Mouse (Mus musculus) heart, adult 2 months (tissue): ENCODE data around the gene Srd5a1.

Experiments
- CTCF ChIP-seq: fragments of 200-600 bp; IDR thresholded peaks from 2 replicates; pipeline ENCODE4 v1.8.1; 2022; ENCODE audit warnings: antibody characterized with exemption, mild to moderate bottlenecking, moderate library complexity
- EP300 ChIP-seq: fragments of 200-500 bp; IDR thresholded peaks from 2 replicates; pipeline ENCODE4 v1.6.1; 2011; ENCODE audit warnings: low read depth, low read length, control low read depth; ENCODE audit not compliant: insufficient read depth
- POLR2A ChIP-seq: fragments of 200-500 bp; IDR thresholded peaks from 2 replicates; pipeline ENCODE4 v1.6.1; 2011; ENCODE audit warnings: mild to moderate bottlenecking, low read depth, low read length, control low read depth; ENCODE audit not compliant: insufficient read depth

DNA sequence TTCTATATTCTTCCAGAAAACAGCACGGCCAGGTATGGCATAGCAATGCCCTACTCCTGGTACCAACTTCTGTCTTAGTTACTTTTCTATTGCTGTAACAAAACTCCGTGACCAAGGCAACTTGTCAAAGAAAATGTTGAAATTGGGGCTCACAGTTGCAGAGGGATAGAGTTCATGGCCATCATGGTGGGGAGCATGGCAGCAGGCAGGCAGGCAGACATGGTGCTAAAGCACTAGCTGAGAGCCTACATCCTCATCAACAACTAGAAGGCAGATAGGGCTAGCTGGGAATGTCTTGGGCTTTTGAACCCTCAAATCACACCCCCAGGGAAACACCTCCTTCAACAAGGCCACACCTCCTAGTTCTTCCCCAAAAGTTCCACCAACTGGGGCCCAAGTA lies 60.4 kb downstream of the Srd5a1 start:
- no peak for TF ChIP-seq CTCF
- TF ChIP-seq EP300: no peak
- TF ChIP-seq POLR2A: no peak
